Mouse (Mus musculus): ENCODE measurements at regions not wholly inside any gene's neighbourhood (a gene's known extent, or its start where the extent isn't known, plus 50 kb on each side); places are given as distances from the start of the nearest gene placed in this dataset.

GRCm38 (mm10) chr14:89844888-89845287 is 1373.7 kb upstream of the Pcdh20 start:
- no peaks in the 10 kb centered on the region for H3K27me3 ChIP-seq (ENCODE audit: insufficient read depth, low read length)
- no peaks in the 10 kb centered on the region for H3K36me3 ChIP-seq (ENCODE audit: insufficient read depth, low read length)
- H3K4me3 ChIP-seq (ENCODE audit: low read length) = no peak overlapping the region
- H3K27ac ChIP-seq = no peak overlapping the region
- no peak for TF ChIP-seq CTCF (IDR thresholded peaks at IDR 0.05; ENCODE audit: low read depth)
- ATAC-seq = no peak
- H3K4me1 ChIP-seq (ENCODE audit: insufficient read depth, low read length) = no peaks in the 10 kb centered on the region
- H3K9me3 ChIP-seq (ENCODE audit: low read length) = no peaks in the 10 kb centered on the region
- H3K9ac ChIP-seq (replicated peaks; ENCODE audit: low read length) = no peak overlapping the region
- no peak for DNase-seq (ENCODE audit: low spot score)
- 88% methylated on average over 5 of the region's 5 CpGs for WGBS
- no peak overlapping the region for H3K4me2 ChIP-seq (ENCODE audit: low read depth, low read length)

GRCm38 (mm10) chr14:89826731-89827130 is 1355.5 kb upstream of the Pcdh20 start:
- WGBS = 86% methylated on average over 1 of the region's 1 CpGs
- no peaks in the 10 kb centered on the region for H3K4me1 ChIP-seq (ENCODE audit: insufficient read depth, low read length)
- H3K9me3 ChIP-seq (ENCODE audit: low read length) = no peaks in the 10 kb centered on the region
- no peaks in the 10 kb centered on the region for H3K36me3 ChIP-seq (ENCODE audit: insufficient read depth, low read length)
- no peak overlapping the region for H3K4me3 ChIP-seq (ENCODE audit: low read length)
- ATAC-seq = no peak
- no peak overlapping the region for H3K27ac ChIP-seq
- 0 out of 2 replicates have a peak overlapping the region, but pooled peaks have one; percentile 7 for H3K4me2 ChIP-seq (ENCODE audit: low read depth, low read length)
- TF ChIP-seq CTCF (IDR thresholded peaks at IDR 0.05; ENCODE audit: low read depth) = no peak
- H3K9ac ChIP-seq (replicated peaks; ENCODE audit: low read length) = no peak overlapping the region
- H3K27me3 ChIP-seq (ENCODE audit: insufficient read depth, low read length) = no peaks in the 10 kb centered on the region
- DNase-seq (ENCODE audit: low spot score) = no peak

- no peak for TF ChIP-seq CTCF (IDR thresholded peaks at IDR 0.05; ENCODE audit: low read depth)
- no peak for DNase-seq (ENCODE audit: low spot score)
- H3K9me3 ChIP-seq (ENCODE audit: low read length) = no peaks in the 10 kb centered on the region
- no peak overlapping the region for H3K4me3 ChIP-seq (ENCODE audit: low read length)
- ATAC-seq = no peak
- H3K36me3 ChIP-seq (ENCODE audit: insufficient read depth, low read length) = no peaks in the 10 kb centered on the region
- no peaks in the 10 kb centered on the region for H3K27me3 ChIP-seq (ENCODE audit: insufficient read depth, low read length)
- H3K27ac ChIP-seq = no peak overlapping the region
- no peaks in the 10 kb centered on the region for H3K4me1 ChIP-seq (ENCODE audit: insufficient read depth, low read length)
- H3K9ac ChIP-seq (replicated peaks; ENCODE audit: low read length) = no peak overlapping the region
- 80% methylated on average over 7 of the region's 7 CpGs for WGBS
- no peak overlapping the region for H3K4me2 ChIP-seq (ENCODE audit: low read depth, low read length)
Measured at GRCm38 (mm10) chr14:89826001-89826400, 1354.8 kb upstream of the Pcdh20 start.

GRCm38 (mm10) chr14:89823436-89823835 is 1352.2 kb upstream of the Pcdh20 start:
- Histone ChIP-seq H3K9ac (replicated peaks; ENCODE audit: low read length) (no peak overlapping the region), H3K9me3 (ENCODE audit: low read length) (no peaks in the 10 kb centered on the region), H3K4me1 (ENCODE audit: insufficient read depth, low read length) (no peaks in the 10 kb centered on the region), H3K27me3 (ENCODE audit: insufficient read depth, low read length) (no peaks in the 10 kb centered on the region), H3K4me3 (ENCODE audit: low read length) (no peak overlapping the region), H3K36me3 (ENCODE audit: insufficient read depth, low read length) (no peaks in the 10 kb centered on the region), H3K27ac (no peak overlapping the region), H3K4me2 (ENCODE audit: low read depth, low read length) (no peak overlapping the region)
- no peak for TF ChIP-seq CTCF (IDR thresholded peaks at IDR 0.05; ENCODE audit: low read depth)
- 37% methylated on average over 4 of the region's 4 CpGs for WGBS
- DNase-seq (ENCODE audit: low spot score) (no peak), ATAC-seq (no peak)

GRCm38 (mm10) chr14:89822207-89822606 is 1351.0 kb upstream of the Pcdh20 start:
- Histone ChIP-seq H3K4me3 (ENCODE audit: low read length) (no peak overlapping the region), H3K27me3 (ENCODE audit: insufficient read depth, low read length) (no peaks in the 10 kb centered on the region), H3K9me3 (ENCODE audit: low read length) (no peaks in the 10 kb centered on the region), H3K4me1 (ENCODE audit: insufficient read depth, low read length) (no peaks in the 10 kb centered on the region), H3K27ac (no peak overlapping the region), H3K36me3 (ENCODE audit: insufficient read depth, low read length) (no peaks in the 10 kb centered on the region), H3K9ac (replicated peaks; ENCODE audit: low read length) (no peak overlapping the region), H3K4me2 (ENCODE audit: low read depth, low read length) (no peak overlapping the region)
- ATAC-seq = no peak
- DNase-seq (ENCODE audit: low spot score) = peak; percentile 26
- WGBS = 41% methylated on average over 5 of the region's 5 CpGs
- TF ChIP-seq CTCF (IDR thresholded peaks at IDR 0.05; ENCODE audit: low read depth) = no peak

- Histone ChIP-seq H3K9me3 (ENCODE audit: low read length) (no peaks in the 10 kb centered on the region), H3K4me3 (ENCODE audit: low read length) (no peak overlapping the region), H3K4me1 (ENCODE audit: insufficient read depth, low read length) (no peaks in the 10 kb centered on the region), H3K36me3 (ENCODE audit: insufficient read depth, low read length) (no peaks in the 10 kb centered on the region), H3K27ac (no peak overlapping the region), H3K4me2 (ENCODE audit: low read depth, low read length) (no peak overlapping the region), H3K9ac (replicated peaks; ENCODE audit: low read length) (no peak overlapping the region), H3K27me3 (ENCODE audit: insufficient read depth, low read length) (no peaks in the 10 kb centered on the region)
- ATAC-seq = no peak
- 63% methylated on average over 1 of the region's 1 CpGs for WGBS
- DNase-seq (ENCODE audit: low spot score) = no peak
- TF ChIP-seq CTCF (IDR thresholded peaks at IDR 0.05; ENCODE audit: low read depth) = no peak
Measured at GRCm38 (mm10) chr14:89806825-89807224, 1335.6 kb upstream of the Pcdh20 start.

GRCm38 (mm10) chr14:89804677-89805234 is 1333.6 kb upstream of the Pcdh20 start:
- Histone ChIP-seq H3K4me3 (ENCODE audit: low read length) (no peak overlapping the region), H3K9ac (replicated peaks; ENCODE audit: low read length) (no peak overlapping the region), H3K4me1 (ENCODE audit: insufficient read depth, low read length) (no peaks in the 10 kb centered on the region), H3K27me3 (ENCODE audit: insufficient read depth, low read length) (no peaks in the 10 kb centered on the region), H3K27ac (no peak overlapping the region), H3K36me3 (ENCODE audit: insufficient read depth, low read length) (no peaks in the 10 kb centered on the region), H3K9me3 (ENCODE audit: low read length) (no peaks in the 10 kb centered on the region), H3K4me2 (ENCODE audit: low read depth, low read length) (no peak overlapping the region)
- no peak for TF ChIP-seq CTCF (IDR thresholded peaks at IDR 0.05; ENCODE audit: low read depth)
- peak; percentile 2 for DNase-seq (ENCODE audit: low spot score)
- peak; percentile 40; the same call in 1 of the 2 replicates for ATAC-seq
- WGBS = 61% methylated on average over 2 of the region's 2 CpGs
